Mouse (Mus musculus) stomach, postnatal 0 days (tissue): ENCODE measurements around the gene Lyzl4. TPM values are rescaled to one million over a fixed set of nuclear protein-coding genes. Genes with fewer than 3 reads are reported as not detected.

Source experiments
- ATAC-seq: fragments of 200-750 bp; cut with Nextera tagmentation; 2 replicates; pipeline ENCODE4 v1.8.0; 2017; ENCODE audit not compliant: low FRiP score, low TSS enrichment
- DNase-seq: peaks from one replicate; pipeline ENCODE4 v3.0.0-alpha.2; 2016; ENCODE audit warnings: low spot score
- H3K27ac ChIP-seq: fragments of 300-500 bp; sonication (generic); replicated peaks from 2 replicates; pipeline ENCODE4 v1.5.1; 2014; ENCODE audit warnings: mild to moderate bottlenecking, control low read depth
- H3K27me3 ChIP-seq: fragments of 300-500 bp; sonication (generic); 2 replicates; pipeline ENCODE4 v1.6.1; 2014; ENCODE audit warnings: low read length; ENCODE audit not compliant: control insufficient read depth, insufficient read depth
- H3K36me3 ChIP-seq: fragments of 300-500 bp; sonication (generic); 2 replicates; pipeline ENCODE4 v1.6.1; 2014; ENCODE audit warnings: low read length, mixed read lengths; ENCODE audit not compliant: control insufficient read depth, insufficient read depth
- H3K4me1 ChIP-seq: fragments of 300-500 bp; sonication (generic); replicated peaks from 2 replicates; pipeline ENCODE4 v1.6.1; 2014; ENCODE audit warnings: antibody characterized with exemption; ENCODE audit not compliant: control insufficient read depth, insufficient read depth
- H3K4me2 ChIP-seq: fragments of 300-500 bp; sonication (generic); replicated peaks from 2 replicates; pipeline ENCODE4 v1.6.1; 2014; ENCODE audit warnings: low read depth, mild to moderate bottlenecking, control low read depth, moderate library complexity
- H3K4me3 ChIP-seq: fragments of 300-500 bp; sonication (generic); 2 replicates; pipeline ENCODE4 v1.5.1; 2014; ENCODE audit warnings: low read depth, low read length, control low read depth
- H3K9ac ChIP-seq: fragments of 300-500 bp; sonication (generic); 2 replicates; pipeline ENCODE4 v1.6.1; 2014; ENCODE audit warnings: mild to moderate bottlenecking, low read length, control low read depth, mixed read lengths
- H3K9me3 ChIP-seq: fragments of 300-500 bp; sonication (generic); 2 replicates; pipeline ENCODE4 v1.6.1; 2016; ENCODE audit warnings: low read length; ENCODE audit not compliant: control insufficient read depth
- CTCF ChIP-seq: IDR thresholded peaks from 2 replicates; pipeline ENCODE4 v1.5.1; 2016; ENCODE audit warnings: antibody characterized with exemption, low read depth, mild to moderate bottlenecking, moderate library complexity
- EP300 ChIP-seq: optimal IDR thresholded peaks from 2 replicates; pipeline ENCODE3; 2016; ENCODE audit warnings: antibody characterized with exemption
- whole genome bisulfite sequencing: fragments of 180-500 bp; shearing (Covaris S2); extraction: QIAGEN DNeasy Blood & Tissue Kit; methylation state at CpG from one replicate; pipeline ENCODE4 v1.1.7; 2014; 5-methylcytosine and 5-hydroxymethylcytosine counted together
- polyA plus RNA-seq: library from polyadenylated mRNA; unstranded; fragments of >200 nt; fragmentation: Nextera tagmentation; extraction: Ambion mirVana; gene quantifications from 2 replicates; pipeline ENCODE4 v1.2.1, GENCODE M21; 2015

The Lyzl4 gene
- polyA plus RNA-seq, 1 experiment from 2014 or later: 0.15 TPM

- TF ChIP-seq CTCF (no peak), EP300 (no peak)
- Histone ChIP-seq H3K9me3 (no peaks in the 10 kb centered on the region), H3K27ac (no peak overlapping the region), H3K27me3 (peaks cover under 1% of the 10 kb centered on the region; the same call in 1 of the 2 replicates), H3K4me1 (no peaks in the 10 kb centered on the region), H3K4me3 (no peak overlapping the region), H3K4me2 (no peak overlapping the region), H3K36me3 (no peaks in the 10 kb centered on the region), H3K9ac (no peak overlapping the region)
- ATAC-seq (no peak), DNase-seq (no peak)
- WGBS: 48% methylated on average over 7 of the region's 7 CpGs
Observed at GRCm38 (mm10) chr9:121635835-121636576, 5.9 kb downstream of the Lyzl4 start.

GRCm38 (mm10) chr9:121633306-121633705 is 8.6 kb downstream of the Lyzl4 start:
- H3K36me3 ChIP-seq: no peaks in the 10 kb centered on the region

GRCm38 (mm10) chr9:121632891-121633290 is 9.0 kb downstream of the Lyzl4 start:
- ATAC-seq: no peak
- Histone ChIP-seq H3K4me3 (no peak overlapping the region), H3K27me3 (no peaks in the 10 kb centered on the region), H3K36me3 (no peaks in the 10 kb centered on the region), H3K27ac (no peak overlapping the region), H3K4me2 (no peak overlapping the region), H3K9me3 (no peaks in the 10 kb centered on the region), H3K4me1 (no peaks in the 10 kb centered on the region), H3K9ac (no peak overlapping the region)
- 82% methylated on average over 10 of the region's 10 CpGs for WGBS
- no peak for TF ChIP-seq CTCF
- TF ChIP-seq EP300: no peak
- DNase-seq: no peak

More at GRCm38 (mm10) chr9:121633306-121633705, 8.6 kb downstream of the Lyzl4 start:
- no peaks in the 10 kb centered on the region for H3K9me3 ChIP-seq
- no peak overlapping the region for H3K9ac ChIP-seq
- H3K27ac ChIP-seq: no peak overlapping the region
- H3K4me2 ChIP-seq: no peak overlapping the region
- H3K4me1 ChIP-seq: no peaks in the 10 kb centered on the region
- ATAC-seq (no peak), DNase-seq (no peak)
- no peak overlapping the region for H3K4me3 ChIP-seq
- H3K27me3 ChIP-seq: no peaks in the 10 kb centered on the region
- 44% methylated on average over 6 of the region's 6 CpGs for WGBS
- no peak for TF ChIP-seq EP300
- no peak for TF ChIP-seq CTCF

GRCm38 (mm10) chr9:121631946-121632345 is 9.9 kb downstream of the Lyzl4 start:
- no peak overlapping the region for H3K27ac ChIP-seq
- no peak overlapping the region for H3K9ac ChIP-seq
- no peak overlapping the region for H3K4me2 ChIP-seq
- DNase-seq (no peak), ATAC-seq (no peak)
- H3K36me3 ChIP-seq: no peaks in the 10 kb centered on the region
- no peaks in the 10 kb centered on the region for H3K9me3 ChIP-seq
- H3K27me3 ChIP-seq: no peaks in the 10 kb centered on the region
- WGBS: 44% methylated on average over 4 of the region's 4 CpGs
- no peak overlapping the region for H3K4me3 ChIP-seq
- TF ChIP-seq EP300 (no peak), CTCF (no peak)
- no peaks in the 10 kb centered on the region for H3K4me1 ChIP-seq

- H3K4me3 ChIP-seq: no peak overlapping the region
- H3K36me3 ChIP-seq: no peaks in the 10 kb centered on the region
- H3K9me3 ChIP-seq: no peaks in the 10 kb centered on the region
- no peak for ATAC-seq
- no peak overlapping the region for H3K4me2 ChIP-seq
- DNase-seq: no peak
- TF ChIP-seq CTCF (no peak), EP300 (no peak)
- no peak overlapping the region for H3K27ac ChIP-seq
- H3K27me3 ChIP-seq: no peaks in the 10 kb centered on the region
- WGBS: 77% methylated on average over 1 of the region's 1 CpGs
- H3K9ac ChIP-seq: no peak overlapping the region
- H3K4me1 ChIP-seq: no peaks in the 10 kb centered on the region
Observed at GRCm38 (mm10) chr9:121630627-121631026, 11.3 kb downstream of the Lyzl4 start.

GRCm38 (mm10) chr9:121624920-121625319 is 17.0 kb downstream of the Lyzl4 start:
- no peaks in the 10 kb centered on the region for H3K4me1 ChIP-seq
- H3K27ac ChIP-seq: no peak overlapping the region
- H3K9me3 ChIP-seq: no peaks in the 10 kb centered on the region
- no peaks in the 10 kb centered on the region for H3K27me3 ChIP-seq
- no peak overlapping the region for H3K9ac ChIP-seq
- no peaks in the 10 kb centered on the region for H3K36me3 ChIP-seq
- TF ChIP-seq CTCF (no peak), EP300 (no peak)
- no peak for DNase-seq
- no peak overlapping the region for H3K4me3 ChIP-seq
- 79% methylated on average over 2 of the region's 2 CpGs for WGBS
- H3K4me2 ChIP-seq: no peak overlapping the region
- no peak for ATAC-seq
